In genomic region chr17:45964031-45964430, GRCm38 (mm10) we compare ENCODE assay signal across 15 mouse cellular contexts.
DNase-seq lines count a peak whose midpoint lies in the region; ATAC-seq and TF ChIP-seq lines count a peak whose summit lies in the region.
"Had no signal": no experiment of that assay in that cellular context is flagged by ENCODE, and none has a peak within 500 bp of the region (broad histone marks: within the 10 kb centered on the region; RNA-seq: fewer than 3 reads in every experiment).

No protein-coding gene starts in this region.

- ATAC-seq in midbrain, embryonic 12.5 days (ENCODE audit: low FRiP score, low read depth) = peak; percentile 47; the same call in 1 of the 2 replicates
- no peak for ATAC-seq in midbrain, embryonic 13.5 days
- peak; percentile 53; the same call in 1 of the 2 replicates for ATAC-seq in liver, embryonic 16.5 days (ENCODE audit: low read depth)

- H3K9me3 ChIP-seq in midbrain, embryonic 12.5 days = no peaks in the 10 kb centered on the region
- H3K9me3 ChIP-seq in midbrain, embryonic 13.5 days = no peaks in the 10 kb centered on the region
- H3K9me3 ChIP-seq in liver, embryonic 16.5 days (replicated peaks; ENCODE audit: control insufficient read depth, low read length) = no peaks in the 10 kb centered on the region
- H3K9me3 ChIP-seq: heart, embryonic 10.5 days; hindbrain, embryonic 13.5 days; limb, embryonic 12.5 days; neural tube, embryonic 13.5 days had no signal

- H3K4me1 ChIP-seq in midbrain, embryonic 12.5 days = peaks cover 8% of the 10 kb centered on the region
- H3K4me1 ChIP-seq in midbrain, embryonic 13.5 days (replicated peaks) = peaks cover 10% of the 10 kb centered on the region
- peaks cover 4% of the 10 kb centered on the region; the same call in 1 of the 2 replicates for H3K4me1 ChIP-seq in kidney, adult 2 months (ENCODE audit: control insufficient read depth, insufficient read depth, low read length)
- H3K4me1 ChIP-seq in liver, embryonic 16.5 days (ENCODE audit: control insufficient read depth, low read depth, low read length) = no peaks in the 10 kb centered on the region
- H3K4me1 ChIP-seq: neural tube, embryonic 13.5 days had no signal

- no peak overlapping the region for H3K4me3 ChIP-seq in midbrain, embryonic 12.5 days
- H3K4me3 ChIP-seq in midbrain, embryonic 13.5 days (replicated peaks) = no peak overlapping the region
- no peak overlapping the region for H3K4me3 ChIP-seq in kidney, adult 2 months (ENCODE audit: insufficient read depth, low read depth, low read length)
- no peak overlapping the region for H3K4me3 ChIP-seq in liver, embryonic 16.5 days (ENCODE audit: low read depth, low read length)
- no peak overlapping the region for H3K4me3 ChIP-seq in layer of hippocampus, adult 2 months
- H3K4me3 ChIP-seq: erythroblast, embryonic 14.5 days; heart, embryonic 10.5 days; hindbrain, embryonic 13.5 days; limb, embryonic 12.5 days; neural tube, embryonic 13.5 days had no signal

- H3K27me3 ChIP-seq in midbrain, embryonic 12.5 days = no peaks in the 10 kb centered on the region
- no peaks in the 10 kb centered on the region for H3K27me3 ChIP-seq in midbrain, embryonic 13.5 days
- H3K27me3 ChIP-seq in kidney, adult 2 months (replicated peaks; ENCODE audit: control insufficient read depth, insufficient read depth, low read length) = no peaks in the 10 kb centered on the region
- H3K27me3 ChIP-seq in liver, embryonic 16.5 days (ENCODE audit: control insufficient read depth, insufficient read depth, low read depth, low read length) = no peaks in the 10 kb centered on the region
- H3K27me3 ChIP-seq: hindbrain, embryonic 13.5 days; limb, embryonic 12.5 days; neural tube, embryonic 13.5 days had no signal

- no peak overlapping the region for H3K9ac ChIP-seq in midbrain, embryonic 12.5 days (replicated peaks)
- no peak overlapping the region for H3K9ac ChIP-seq in midbrain, embryonic 13.5 days (replicated peaks)
- H3K9ac ChIP-seq in liver, embryonic 16.5 days (ENCODE audit: low read depth, low read length) = no peak overlapping the region
- H3K9ac ChIP-seq: hindbrain, embryonic 13.5 days; limb, embryonic 12.5 days; neural tube, embryonic 13.5 days had no signal

- no peak for TF ChIP-seq CTCF in kidney, adult 2 months (conservative IDR thresholded peaks at IDR 0.05; ENCODE audit: insufficient read depth, insufficient read length, low read depth, low read length)
- TF ChIP-seq CTCF in layer of hippocampus, adult 2 months (conservative IDR thresholded peaks at IDR 0.05) = no peak

- no peak overlapping the region for H3K27ac ChIP-seq in midbrain, embryonic 12.5 days (replicated peaks)
- no peak overlapping the region for H3K27ac ChIP-seq in midbrain, embryonic 13.5 days
- H3K27ac ChIP-seq in kidney, adult 2 months (ENCODE audit: insufficient read depth, low read depth, low read length) = no peak overlapping the region
- H3K27ac ChIP-seq in liver, embryonic 16.5 days (ENCODE audit: low read length) = no peak overlapping the region
- no peak overlapping the region for H3K27ac ChIP-seq in layer of hippocampus, adult 2 months
- H3K27ac ChIP-seq: heart, embryonic 10.5 days; hindbrain, embryonic 13.5 days; limb, embryonic 12.5 days; neural tube, embryonic 13.5 days had no signal

- no peak for TF ChIP-seq POLR2A in kidney, adult 2 months (IDR thresholded peaks at IDR 0.05; ENCODE audit: low read depth, low read length)

- DNase-seq in kidney, adult 2 months = peak; percentile 87
- no peak for DNase-seq in layer of hippocampus, adult 2 months (ENCODE audit: low spot score in 2 of 2)
- no peak for DNase-seq in left cerebral cortex, postnatal 14 days (ENCODE audit: low spot score in 2 of 2)
- DNase-seq in gastrocnemius, postnatal 36 days = no peak
- DNase-seq: cerebellum, postnatal 36 days; thymus, postnatal 25 days had no signal

- no peak overlapping the region for H3K4me2 ChIP-seq in midbrain, embryonic 12.5 days (replicated peaks)
- H3K4me2 ChIP-seq in midbrain, embryonic 13.5 days (replicated peaks) = no peak overlapping the region
- no peak overlapping the region for H3K4me2 ChIP-seq in liver, embryonic 16.5 days (ENCODE audit: low read depth, low read length)
- H3K4me2 ChIP-seq: hindbrain, embryonic 13.5 days; limb, embryonic 12.5 days; midbrain, embryonic 11.5 days; neural tube, embryonic 13.5 days had no signal

- H3K36me3 ChIP-seq in midbrain, embryonic 12.5 days = no peaks in the 10 kb centered on the region
- H3K36me3 ChIP-seq in midbrain, embryonic 13.5 days = no peaks in the 10 kb centered on the region
- H3K36me3 ChIP-seq in kidney, adult 2 months (ENCODE audit: control insufficient read depth, insufficient read depth, low read length) = no peaks in the 10 kb centered on the region
- no peaks in the 10 kb centered on the region for H3K36me3 ChIP-seq in liver, embryonic 16.5 days (ENCODE audit: control insufficient read depth, insufficient read depth)
- H3K36me3 ChIP-seq: heart, embryonic 10.5 days; hindbrain, embryonic 13.5 days; limb, embryonic 12.5 days; neural tube, embryonic 13.5 days had no signal

- intact Hi-C loops in left cerebral cortex, postnatal 14 days (cut with DNase I) = loop anchor here (5.0 kb wide), 1 partner anchor 43 kb away; no protein-coding TSS in a partner anchor
- intact Hi-C loops in gastrocnemius, postnatal 36 days (cut with DNase I) = no loop called here
